Mouse (Mus musculus) cerebellum, adult 2 months (tissue): ENCODE measurements around the gene Cuta. TPM values are rescaled to one million over a fixed set of nuclear protein-coding genes. Genes with fewer than 3 reads are reported as not detected.
"Not testable (repeated sequence)": the region's sequence is repeated elsewhere in the genome, so short reads cannot be mapped to it uniquely, and the experiment has no call there.

ENCODE experiments used
- DNase-seq, 2 experiments: peaks; one replicate each; pipeline ENCODE4 v3.0.0; 2021
- H3K27ac ChIP-seq: fragments of 200-500 bp; 2 replicates; pipeline ENCODE4 v1.5.1; 2012; ENCODE audit warnings: low read length, control low read depth, inconsistent platforms; ENCODE audit not compliant: insufficient read depth
- H3K27me3 ChIP-seq: fragments of 200-500 bp; 2 replicates; pipeline ENCODE4 v1.6.1; 2012; ENCODE audit warnings: inconsistent platforms, mild to moderate bottlenecking, low read length, moderate library complexity; ENCODE audit not compliant: control insufficient read depth, insufficient read depth
- H3K4me1 ChIP-seq: fragments of 200-500 bp; 2 replicates; pipeline ENCODE4 v1.6.1; 2011; ENCODE audit warnings: low read length; ENCODE audit not compliant: control insufficient read depth, insufficient read depth
- H3K4me3 ChIP-seq: fragments of 200-500 bp; replicated peaks from 2 replicates; pipeline ENCODE3; 2011; ENCODE audit warnings: mild to moderate bottlenecking, low read depth, low read length, control low read depth; ENCODE audit not compliant: insufficient read depth
- CTCF ChIP-seq: fragments of 200-500 bp; IDR thresholded peaks from 2 replicates; pipeline ENCODE4 v1.5.1; 2011; ENCODE audit warnings: low read depth, mild to moderate bottlenecking, control low read depth, low read length, moderate library complexity, borderline replicate concordance; ENCODE audit not compliant: insufficient read depth
- POLR2A ChIP-seq: fragments of 200-500 bp; IDR thresholded peaks from 2 replicates; pipeline ENCODE4 v1.6.1; 2011; ENCODE audit warnings: low read length, control low read depth, borderline replicate concordance; ENCODE audit not compliant: insufficient read depth
- WGBS: fragments of 180-500 bp; shearing (Covaris S2); methylation state at CpG from one replicate; pipeline ENCODE4 v1.1.7; 2018; 5-methylcytosine and 5-hydroxymethylcytosine counted together
- polyA plus RNA-seq: library from polyadenylated mRNA; depleted of rRNA; stranded (reverse); fragments of >200 nt; gene quantifications from 2 replicates; pipeline ENCODE4 v1.2.3, GENCODE M21; 2012

The Cuta gene
- polyA plus RNA-seq, 1 experiment = 187 TPM

DNA sequence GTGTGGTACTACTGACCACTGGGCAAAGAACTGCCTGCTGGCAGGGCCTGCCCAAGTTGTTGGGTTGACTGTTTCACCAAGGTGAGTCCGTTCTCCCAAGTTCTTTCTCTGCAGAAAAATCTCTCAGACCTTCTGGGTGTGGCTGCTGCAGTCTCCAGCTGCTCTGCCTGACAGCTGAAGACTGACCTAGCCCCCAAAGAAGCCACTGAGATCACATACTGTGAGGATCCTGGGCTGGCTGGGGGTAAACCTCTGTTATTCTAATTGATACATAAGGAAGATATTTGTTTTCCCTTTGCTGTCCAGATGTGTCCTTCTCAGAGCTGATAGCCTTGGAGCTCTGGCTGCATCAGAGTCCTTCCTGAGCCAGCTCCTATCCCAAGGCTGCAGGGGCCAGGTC, 24.1 kb downstream of the Cuta start:
- no peak for TF ChIP-seq CTCF
- no peak for TF ChIP-seq POLR2A
- no peak for DNase-seq
- Histone ChIP-seq H3K4me1 (no peaks in the 10 kb centered on the region), H3K27ac (no peak overlapping the region), H3K27me3 (no peaks in the 10 kb centered on the region), H3K4me3 (no peak overlapping the region)
- WGBS = 55% methylated on average over 1 of the region's 1 CpGs

GRCm38 (mm10) chr17:26907506-26907905, 31.9 kb downstream of the Cuta start:
- peak; percentile 22 to 23 for DNase-seq
- not testable (repeated sequence) for H3K4me3 ChIP-seq, H3K27me3 ChIP-seq, H3K27ac ChIP-seq, H3K4me1 ChIP-seq
- 27% methylated on average over 15 of the region's 15 CpGs for WGBS

- DNase-seq = no peak
- TF ChIP-seq POLR2A (no peak), CTCF (no peak)
- Histone ChIP-seq H3K4me1 (no peaks in the 10 kb centered on the region), H3K27ac (no peak overlapping the region), H3K27me3 (no peaks in the 10 kb centered on the region), H3K4me3 (no peak overlapping the region)
- WGBS = 59% methylated on average over 5 of the region's 5 CpGs
Measured at GRCm38 (mm10) chr17:26904320-26904719, 35.0 kb downstream of the Cuta start.

DNA sequence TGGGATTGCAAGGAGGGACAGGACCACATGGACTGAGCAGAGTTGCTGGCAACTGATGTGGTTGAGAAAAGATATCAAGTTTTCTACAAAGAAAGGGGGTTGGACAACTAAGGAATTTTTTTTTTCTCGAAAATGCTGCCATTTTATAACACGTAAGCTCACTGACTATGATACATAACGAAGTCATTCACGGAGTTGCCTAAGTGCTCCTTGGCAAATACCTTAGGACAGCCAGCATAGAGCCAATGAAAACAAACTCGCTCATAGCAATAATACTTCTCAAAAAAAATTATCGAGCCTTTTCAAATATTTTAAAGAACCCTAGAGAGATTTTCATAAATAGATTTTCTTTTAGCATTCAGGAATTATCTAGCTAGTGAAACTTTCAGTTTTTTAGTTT, 38.5 kb downstream of the Cuta start:
- H3K4me3 ChIP-seq = no peak overlapping the region
- H3K27me3 ChIP-seq = no peaks in the 10 kb centered on the region
- no peak for DNase-seq
- WGBS = 80% methylated on average over 6 of the region's 6 CpGs
- no peaks in the 10 kb centered on the region for H3K4me1 ChIP-seq
- TF ChIP-seq POLR2A = no peak
- TF ChIP-seq CTCF = no peak
- H3K27ac ChIP-seq = no peak overlapping the region

DNA sequence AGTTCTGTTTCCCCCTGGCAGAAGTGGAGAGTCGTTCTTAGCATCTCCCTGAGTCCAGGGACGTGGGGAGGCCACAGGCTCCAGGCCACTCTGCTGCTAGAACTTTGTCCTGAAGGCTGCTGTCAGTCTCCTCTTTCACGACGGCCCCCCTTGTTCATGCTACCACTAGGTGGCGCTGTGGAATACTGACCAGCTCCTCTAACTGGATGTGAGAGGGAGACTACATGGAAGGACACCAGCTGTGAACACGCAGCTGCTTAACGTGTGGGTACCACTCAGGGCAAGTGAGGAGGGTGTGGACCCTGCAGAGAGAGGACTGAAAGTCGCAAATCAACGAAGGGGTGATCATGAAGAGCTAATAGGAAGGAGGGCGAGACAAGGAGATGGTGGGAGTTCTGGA, 43.8 kb downstream of the Cuta start:
- Histone ChIP-seq H3K4me1 (peaks cover 5% of the 10 kb centered on the region), H3K27me3 (no peaks in the 10 kb centered on the region), H3K4me3 (no peak overlapping the region), H3K27ac (no peak overlapping the region)
- no peak for TF ChIP-seq POLR2A
- TF ChIP-seq CTCF = peak; percentile 83
- DNase-seq = peak; percentile 58 to 68
- 10% methylated on average over 10 of the region's 10 CpGs for WGBS

DNA sequence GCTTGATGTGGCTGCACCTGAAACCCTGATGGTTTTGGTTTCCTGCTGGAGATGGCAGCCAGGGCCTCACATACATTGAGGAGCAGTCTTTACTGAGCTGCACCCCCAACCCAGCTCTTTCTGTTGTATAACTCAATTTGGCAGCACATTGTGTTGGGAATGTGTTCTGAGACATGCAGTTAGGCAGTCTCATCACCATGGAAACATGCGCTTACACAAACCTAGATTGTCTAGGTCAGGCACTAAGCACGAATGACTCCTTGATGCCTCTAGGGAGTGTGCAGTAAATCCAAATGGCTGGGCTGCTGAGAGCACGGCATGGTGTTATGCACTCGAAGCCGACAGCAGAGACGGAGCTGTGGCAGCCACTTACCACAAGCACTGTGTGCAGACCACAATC, 45.0 kb downstream of the Cuta start:
- 78% methylated on average over 6 of the region's 6 CpGs for WGBS
- DNase-seq = no peak
- Histone ChIP-seq H3K4me1 (peaks cover 5% of the 10 kb centered on the region), H3K27ac (no peak overlapping the region), H3K4me3 (no peak overlapping the region), H3K27me3 (no peaks in the 10 kb centered on the region)
- TF ChIP-seq CTCF (no peak), POLR2A (no peak)

DNA sequence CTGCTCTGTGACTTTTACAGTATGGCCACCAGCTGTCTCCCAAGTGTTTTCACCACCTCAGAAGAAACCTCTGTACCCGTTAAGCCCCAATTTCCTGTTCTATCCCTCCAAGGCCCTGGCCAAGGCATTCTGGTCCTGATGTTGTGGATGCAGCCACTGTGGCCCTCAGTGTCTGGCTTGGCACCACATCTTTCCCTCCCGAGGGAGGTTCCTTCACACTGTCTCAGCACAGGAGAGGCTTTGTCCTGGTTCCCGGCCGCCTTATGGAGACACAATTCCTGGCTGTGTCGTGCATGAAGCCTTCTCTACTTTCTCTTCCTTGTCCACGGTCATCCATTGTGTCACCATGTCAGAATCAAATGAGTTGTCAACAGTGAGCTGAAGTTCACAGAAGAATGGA, 45.9 kb downstream of the Cuta start:
- 52% methylated on average over 6 of the region's 6 CpGs for WGBS
- H3K27me3 ChIP-seq = no peaks in the 10 kb centered on the region
- no peak for TF ChIP-seq CTCF
- TF ChIP-seq POLR2A = no peak
- peaks cover 5% of the 10 kb centered on the region for H3K4me1 ChIP-seq
- DNase-seq = no peak
- no peak overlapping the region for H3K27ac ChIP-seq
- no peak overlapping the region for H3K4me3 ChIP-seq

DNA sequence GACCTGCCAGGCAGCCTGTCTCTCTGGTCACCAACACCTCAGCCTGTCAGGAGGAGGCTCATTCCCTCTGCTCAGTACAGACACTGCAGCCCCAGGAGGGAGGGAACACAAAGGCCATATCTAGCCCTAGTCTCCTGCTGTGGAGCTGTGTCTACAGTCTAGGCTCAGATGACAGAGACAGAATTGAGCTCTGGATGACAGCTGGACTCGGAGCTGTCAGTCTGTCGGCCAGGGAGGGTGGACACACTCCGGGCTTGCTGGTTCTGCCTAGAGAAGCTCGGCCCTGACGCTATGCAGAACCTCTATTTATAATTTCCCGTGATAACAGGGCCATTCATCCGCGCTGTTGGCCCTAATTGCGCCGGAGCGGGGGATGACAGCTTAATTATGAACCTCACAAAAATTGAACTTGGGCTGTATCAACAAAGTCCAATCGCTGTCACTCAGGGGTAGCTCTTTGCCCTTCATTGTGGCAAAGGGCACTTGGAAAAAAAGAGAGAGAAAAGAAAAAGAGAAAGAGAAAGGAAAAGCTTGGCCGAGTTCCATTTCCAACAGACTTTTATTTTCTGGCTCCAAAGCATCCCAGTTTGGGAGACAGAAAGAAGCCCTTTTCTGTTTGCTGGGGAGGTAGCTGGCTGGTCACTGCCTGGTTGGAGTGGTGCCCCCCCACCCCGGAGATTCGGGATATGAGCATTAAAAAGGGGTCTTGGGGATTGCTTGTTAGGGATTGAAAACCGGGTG, 46.6 kb downstream of the Cuta start:
- no peaks in the 10 kb centered on the region for H3K27me3 ChIP-seq
- WGBS = 11% methylated on average over 16 of the region's 16 CpGs
- TF ChIP-seq POLR2A = no peak
- TF ChIP-seq CTCF = no peak
- DNase-seq = peak in 1 of 2 experiments; percentile 14
- peaks cover 5% of the 10 kb centered on the region for H3K4me1 ChIP-seq
- no peak overlapping the region for H3K27ac ChIP-seq
- H3K4me3 ChIP-seq = no peak overlapping the region
